Mouse (Mus musculus): ENCODE data around the gene Scaf11. TPM values are rescaled to one million over a fixed set of nuclear protein-coding genes. Genes with fewer than 3 reads are reported as not detected.
A peak's percentile ranks its signal among the peaks of the same experiment; 100 is the strongest.
"Not testable (repeated sequence)": the region's sequence is repeated elsewhere in the genome, so short reads cannot be mapped to it uniquely, and the experiment has no call there.

The Scaf11 gene
- 39.4 and 41.5 TPM in 2 replicates for polyA plus RNA-seq (2015; fragmentation: Nextera tagmentation; extraction: Ambion mirVana)

DNA sequence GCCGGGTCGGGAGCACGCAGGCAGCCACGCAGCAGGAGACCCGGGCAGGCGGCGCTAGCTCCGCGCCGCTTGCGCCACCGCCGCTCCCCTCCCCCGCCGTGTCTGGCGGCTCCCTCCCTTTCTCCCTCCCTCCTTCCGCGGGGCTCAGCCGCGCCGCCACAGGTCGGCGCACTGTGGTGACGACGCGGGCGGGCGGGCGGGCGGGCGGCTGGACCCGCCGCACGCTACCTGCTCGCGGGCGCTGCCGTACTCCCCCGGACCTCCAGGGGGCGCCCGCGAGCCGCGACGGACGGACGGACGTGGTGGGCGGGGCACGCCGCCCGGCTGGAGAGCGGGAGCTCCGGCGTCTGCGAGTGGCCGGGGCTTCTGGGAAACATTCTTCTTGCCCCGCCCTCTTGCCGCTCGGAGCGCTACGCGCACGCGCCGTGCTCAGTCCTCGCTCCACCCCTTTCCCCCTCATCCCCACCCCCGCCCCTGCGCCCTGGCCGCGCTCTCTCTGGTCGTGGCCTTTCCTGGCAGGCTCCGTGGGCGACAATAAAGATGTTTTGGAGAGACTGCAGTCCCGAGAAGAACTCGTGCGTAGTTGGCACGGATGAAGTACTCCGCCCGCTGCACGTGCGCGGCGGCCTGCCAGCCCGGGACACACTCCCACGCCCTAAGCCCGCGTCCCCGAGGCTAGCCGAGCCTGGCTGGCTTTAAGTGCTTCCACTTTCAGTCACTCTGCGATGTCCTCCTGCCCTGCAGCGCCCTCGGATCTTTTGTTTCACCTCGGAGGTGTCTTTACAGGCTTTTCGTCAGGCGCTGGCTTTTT is at the start of gene Scaf11:
Scaf11 (minus strand) TSS at position 114 of the 811 bp plus-strand sequence.
- under 1% methylated on average over 72 of the region's 96 CpGs for WGBS
- Histone ChIP-seq H3K27ac (ENCODE audit: low read depth, low read length) (peak within 1 kb of the TSS; percentile 97), H3K4me2 (ENCODE audit: low read length) (peak within 1 kb of the TSS; percentile 85), H3K9ac (ENCODE audit: low read depth, low read length) (peak within 1 kb of the TSS; percentile 84), H3K36me3 (ENCODE audit: control insufficient read depth, insufficient read depth, low read length) (no peaks in the 10 kb centered on the region), H3K9me3 (ENCODE audit: control insufficient read depth, low read length) (no peaks in the 10 kb centered on the region), H3K4me3 (ENCODE audit: low read length) (peak within 1 kb of the TSS; percentile 81), H3K4me1 (ENCODE audit: control insufficient read depth, insufficient read depth, low read depth, low read length) (peaks cover 7% of the 10 kb centered on the region), H3K27me3 (replicated peaks; ENCODE audit: control insufficient read depth, insufficient read depth, low read length) (no peaks in the 10 kb centered on the region)
- peak; percentile 95 for ATAC-seq

DNA sequence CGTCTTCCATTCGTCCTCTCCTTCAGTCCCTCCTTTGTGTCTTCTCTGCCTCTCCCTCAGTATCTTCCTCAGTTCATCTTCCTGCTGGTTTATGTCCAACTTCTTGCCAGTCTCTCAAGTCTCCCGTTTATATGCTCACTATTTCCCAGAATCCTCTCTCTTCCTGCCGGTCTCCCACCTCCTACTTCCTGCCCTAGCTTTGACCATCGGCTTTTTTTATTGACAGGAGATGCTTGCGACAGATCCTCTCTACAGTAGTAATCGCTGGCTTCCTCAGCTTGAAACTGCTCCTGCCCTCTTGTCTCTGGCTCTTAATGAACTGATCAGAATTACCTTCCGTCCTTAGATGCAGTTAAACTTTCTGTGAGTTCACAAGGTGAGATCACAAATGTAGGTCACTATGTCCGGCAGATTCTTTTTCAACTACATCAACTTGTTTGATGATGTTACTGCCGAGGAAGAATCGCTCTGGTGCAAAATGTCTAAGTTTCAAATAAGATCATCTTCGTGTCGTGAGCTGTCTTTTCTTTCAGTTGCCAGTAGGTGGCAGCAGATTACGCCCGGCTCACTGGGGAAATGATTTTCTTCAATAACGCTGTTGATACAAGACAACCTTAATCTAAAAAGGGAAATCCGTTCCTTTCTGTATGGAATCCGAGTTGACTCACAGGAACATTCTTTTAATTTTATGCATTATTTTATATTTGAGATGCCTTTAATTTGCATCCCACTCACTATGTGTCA is 46.6 kb upstream of the Scaf11 start:
- H3K36me3 ChIP-seq (ENCODE audit: control insufficient read depth, insufficient read depth, low read length), result no peaks in the 10 kb centered on the region
- H3K4me3 ChIP-seq (ENCODE audit: low read length), result no peak overlapping the region
- H3K4me1 ChIP-seq (ENCODE audit: control insufficient read depth, insufficient read depth, low read depth, low read length), result no peaks in the 10 kb centered on the region
- peaks cover 3% of the 10 kb centered on the region; the same call in 1 of the 2 replicates for H3K9me3 ChIP-seq (ENCODE audit: control insufficient read depth, low read length)
- no peak overlapping the region for H3K27ac ChIP-seq (ENCODE audit: low read depth, low read length)
- peak overlapping the region; percentile 40 for H3K4me2 ChIP-seq (ENCODE audit: low read length)
- H3K9ac ChIP-seq (ENCODE audit: low read depth, low read length), result no peak overlapping the region
- no peak for ATAC-seq
- no peaks in the 10 kb centered on the region; the same call in 1 of the 2 replicates for H3K27me3 ChIP-seq (replicated peaks; ENCODE audit: control insufficient read depth, insufficient read depth, low read length)
- 47% methylated on average over 18 of the region's 18 CpGs for WGBS

DNA sequence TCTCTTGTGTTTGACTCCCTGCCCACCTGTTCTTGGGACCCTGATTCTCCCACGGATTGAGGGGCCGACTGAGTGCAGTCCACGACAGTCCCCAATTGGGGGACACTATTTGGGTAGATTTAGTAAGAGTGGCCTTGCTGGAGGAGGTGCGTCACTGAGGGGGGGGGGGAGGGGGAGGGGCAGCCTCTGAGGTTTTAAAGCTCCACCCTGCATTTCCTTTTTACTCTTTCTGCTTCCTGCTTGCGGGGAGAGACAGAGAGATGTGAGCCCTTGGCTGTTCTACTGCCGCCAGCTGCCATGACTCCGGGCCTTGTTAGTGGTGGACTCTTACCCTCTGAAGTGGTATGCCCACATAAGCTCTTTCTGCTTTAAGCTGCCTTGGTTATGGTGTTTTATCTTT is 37.0 kb upstream of the Scaf11 start:
- H3K36me3 ChIP-seq (ENCODE audit: control insufficient read depth, insufficient read depth, low read length), result no peaks in the 10 kb centered on the region
- no peak for ATAC-seq
- H3K4me2 ChIP-seq (ENCODE audit: low read length), result no peak overlapping the region
- H3K9me3 ChIP-seq (ENCODE audit: control insufficient read depth, low read length), result peaks cover 5% of the 10 kb centered on the region; the same call in 1 of the 2 replicates
- H3K4me1 ChIP-seq (ENCODE audit: control insufficient read depth, insufficient read depth, low read depth, low read length), result no peaks in the 10 kb centered on the region
- no peak overlapping the region for H3K9ac ChIP-seq (ENCODE audit: low read depth, low read length)
- WGBS, result 96% methylated on average over 7 of the region's 7 CpGs
- H3K27ac ChIP-seq (ENCODE audit: low read depth, low read length), result no peak overlapping the region
- H3K4me3 ChIP-seq (ENCODE audit: low read length), result no peak overlapping the region
- H3K27me3 ChIP-seq (replicated peaks; ENCODE audit: control insufficient read depth, insufficient read depth, low read length), result no peaks in the 10 kb centered on the region

DNA sequence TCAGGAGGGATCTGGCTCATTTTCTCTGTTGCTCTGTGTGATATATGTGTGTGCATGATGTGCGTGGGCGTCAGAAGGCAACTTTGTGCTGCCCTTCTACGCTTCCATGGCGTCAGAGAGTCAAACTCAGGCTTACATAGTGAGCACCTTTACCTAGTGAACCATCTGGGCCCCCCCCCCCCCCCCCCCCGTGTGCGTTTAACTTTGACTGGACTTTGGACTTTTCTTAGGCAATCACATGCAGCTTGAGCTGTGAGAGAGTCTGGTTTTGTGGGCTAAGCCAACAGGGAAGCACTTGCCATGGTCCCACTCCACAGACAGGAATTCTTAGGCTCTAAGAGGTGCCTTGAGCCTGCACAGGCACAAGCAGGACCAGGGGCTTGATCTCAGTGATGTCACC is 33.6 kb upstream of the Scaf11 start:
- no peak overlapping the region for H3K9ac ChIP-seq (ENCODE audit: low read depth, low read length)
- peaks cover 5% of the 10 kb centered on the region; the same call in 1 of the 2 replicates for H3K9me3 ChIP-seq (ENCODE audit: control insufficient read depth, low read length)
- H3K4me2 ChIP-seq (ENCODE audit: low read length), result no peak overlapping the region
- H3K4me1 ChIP-seq (ENCODE audit: control insufficient read depth, insufficient read depth, low read depth, low read length), result no peaks in the 10 kb centered on the region
- no peak overlapping the region for H3K4me3 ChIP-seq (ENCODE audit: low read length)
- H3K27me3 ChIP-seq (replicated peaks; ENCODE audit: control insufficient read depth, insufficient read depth, low read length), result no peaks in the 10 kb centered on the region
- WGBS, result 83% methylated on average over 6 of the region's 6 CpGs
- no peak for ATAC-seq
- H3K27ac ChIP-seq (ENCODE audit: low read depth, low read length), result no peak overlapping the region
- H3K36me3 ChIP-seq (ENCODE audit: control insufficient read depth, insufficient read depth, low read length), result no peaks in the 10 kb centered on the region

DNA sequence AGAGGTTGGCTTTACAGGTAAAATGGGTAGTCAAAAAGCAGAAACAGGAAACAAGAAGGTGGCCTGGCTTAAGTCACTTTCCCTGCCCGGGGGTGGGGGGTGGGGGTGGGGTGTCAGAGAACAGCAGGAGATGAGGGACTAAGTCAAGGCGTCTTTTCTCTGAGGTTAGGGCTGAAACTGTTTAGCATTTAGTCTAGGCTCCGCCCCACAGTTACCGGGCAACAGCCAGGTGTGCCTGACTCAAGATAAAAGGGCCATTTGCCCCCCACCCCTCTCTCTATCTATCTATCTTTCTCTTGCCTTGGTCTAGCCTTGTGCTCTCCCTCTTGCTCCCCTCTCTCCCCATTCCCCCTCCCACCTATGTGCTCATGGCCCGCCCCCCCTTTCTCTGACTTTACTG is 32.9 kb upstream of the Scaf11 start:
- Histone ChIP-seq H3K4me3 (ENCODE audit: low read length) (no peak overlapping the region), H3K36me3 (ENCODE audit: control insufficient read depth, insufficient read depth, low read length) (no peaks in the 10 kb centered on the region), H3K4me1 (ENCODE audit: control insufficient read depth, insufficient read depth, low read depth, low read length) (peaks cover 4% of the 10 kb centered on the region), H3K27me3 (replicated peaks; ENCODE audit: control insufficient read depth, insufficient read depth, low read length) (no peaks in the 10 kb centered on the region), H3K27ac (ENCODE audit: low read depth, low read length) (no peak overlapping the region), H3K4me2 (ENCODE audit: low read length) (no peak overlapping the region), H3K9me3 (ENCODE audit: control insufficient read depth, low read length) (peaks cover 5% of the 10 kb centered on the region; the same call in 1 of the 2 replicates), H3K9ac (ENCODE audit: low read depth, low read length) (no peak overlapping the region)
- 68% methylated on average over 5 of the region's 5 CpGs for WGBS
- ATAC-seq, result no peak

DNA sequence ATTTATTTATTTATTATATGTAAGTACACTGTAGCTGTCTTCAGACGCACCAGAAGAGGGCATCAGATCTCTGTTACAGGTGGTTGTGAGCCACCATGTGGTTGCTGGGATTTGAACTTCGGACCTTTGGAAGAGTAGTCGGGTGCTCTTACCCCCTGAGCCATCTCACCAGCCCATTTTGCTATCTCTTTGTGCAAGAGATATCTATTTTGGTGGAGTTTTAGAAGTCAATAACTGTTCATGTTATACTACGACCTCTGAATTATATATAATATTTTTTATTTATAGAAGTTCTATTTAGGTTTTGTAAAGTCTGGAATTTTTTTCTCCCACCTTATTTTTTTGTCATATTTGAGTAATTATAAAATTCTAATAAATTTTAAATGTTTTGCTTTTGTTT is 32.3 kb upstream of the Scaf11 start:
- H3K9ac ChIP-seq (ENCODE audit: low read depth, low read length); H3K9me3 ChIP-seq (ENCODE audit: control insufficient read depth, low read length); ATAC-seq; H3K4me2 ChIP-seq (ENCODE audit: low read length); H3K27ac ChIP-seq (ENCODE audit: low read depth, low read length); H3K4me3 ChIP-seq (ENCODE audit: low read length); H3K4me1 ChIP-seq (ENCODE audit: control insufficient read depth, insufficient read depth, low read depth, low read length); H3K27me3 ChIP-seq (replicated peaks; ENCODE audit: control insufficient read depth, insufficient read depth, low read length); H3K36me3 ChIP-seq (ENCODE audit: control insufficient read depth, insufficient read depth, low read length): not testable (repeated sequence)
- WGBS, result 90% methylated on average over 4 of the region's 4 CpGs

DNA sequence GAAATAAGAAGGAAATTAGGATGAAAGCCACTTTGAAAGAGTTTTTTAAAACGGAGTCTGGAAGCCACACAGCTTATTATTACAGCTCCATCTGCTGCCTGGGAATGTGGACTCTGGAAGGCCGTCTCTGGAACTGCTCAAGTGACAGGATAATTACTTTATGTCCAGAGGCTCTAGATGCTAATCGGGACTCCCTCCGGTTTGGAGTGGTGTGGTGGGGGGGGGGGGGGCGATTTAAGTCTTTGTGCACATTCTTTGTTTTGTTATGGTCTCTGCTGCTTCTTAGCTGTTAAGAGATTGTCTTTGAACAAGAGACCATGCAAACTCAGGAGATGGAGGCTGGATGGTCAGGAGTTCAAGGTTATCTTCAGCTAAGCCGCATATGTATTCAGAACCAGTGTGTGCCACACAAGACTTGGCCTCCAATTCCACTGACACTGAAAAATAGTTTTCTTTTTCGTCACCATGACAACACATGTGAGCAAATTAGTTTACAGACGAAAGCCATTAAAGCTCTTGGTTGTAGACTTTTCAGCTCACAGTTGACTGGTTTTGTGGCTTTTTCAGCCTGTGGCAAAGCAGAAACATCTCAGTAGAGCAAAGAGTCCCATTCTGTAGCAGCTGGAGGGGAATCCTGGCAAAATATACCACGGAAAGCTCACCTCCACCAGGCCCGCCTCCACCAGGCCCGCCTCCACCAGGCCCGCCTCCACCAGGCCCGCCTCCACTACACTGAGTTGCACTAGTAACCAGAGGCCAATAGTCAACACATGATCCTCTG is 31.4 kb upstream of the Scaf11 start:
- no peak for ATAC-seq
- no peak overlapping the region for H3K4me3 ChIP-seq (ENCODE audit: low read length)
- H3K27ac ChIP-seq (ENCODE audit: low read depth, low read length), result no peak overlapping the region
- no peak overlapping the region for H3K4me2 ChIP-seq (ENCODE audit: low read length)
- peaks cover 2% of the 10 kb centered on the region; the same call in 1 of the 2 replicates for H3K9me3 ChIP-seq (ENCODE audit: control insufficient read depth, low read length)
- H3K4me1 ChIP-seq (ENCODE audit: control insufficient read depth, insufficient read depth, low read depth, low read length), result peaks cover 8% of the 10 kb centered on the region
- H3K9ac ChIP-seq (ENCODE audit: low read depth, low read length), result no peak overlapping the region
- H3K27me3 ChIP-seq (replicated peaks; ENCODE audit: control insufficient read depth, insufficient read depth, low read length), result no peaks in the 10 kb centered on the region
- H3K36me3 ChIP-seq (ENCODE audit: control insufficient read depth, insufficient read depth, low read length), result no peaks in the 10 kb centered on the region
- WGBS, result 26% methylated on average over 13 of the region's 13 CpGs

DNA sequence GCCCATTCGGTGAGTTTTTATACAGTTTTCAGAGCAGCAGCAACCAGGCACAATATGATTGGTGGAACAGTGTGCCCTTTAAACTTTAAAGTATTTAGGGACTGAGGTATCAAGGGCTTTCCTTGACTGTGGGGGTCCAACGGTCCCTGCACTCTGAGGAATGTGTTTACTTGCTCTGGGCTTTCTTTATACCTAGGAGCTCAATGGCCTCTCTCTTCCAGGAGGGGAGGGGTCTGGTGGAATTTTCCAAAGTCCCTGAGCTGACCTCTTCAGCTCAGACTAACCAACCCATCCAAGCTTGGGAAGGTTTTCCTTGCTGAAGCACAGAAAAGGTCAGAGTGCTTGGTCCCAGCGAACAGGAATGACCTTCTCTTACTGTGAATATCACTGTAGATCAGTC is 30.8 kb upstream of the Scaf11 start:
- H3K9ac ChIP-seq (ENCODE audit: low read depth, low read length), result no peak overlapping the region
- peaks cover 8% of the 10 kb centered on the region for H3K4me1 ChIP-seq (ENCODE audit: control insufficient read depth, insufficient read depth, low read depth, low read length)
- H3K36me3 ChIP-seq (ENCODE audit: control insufficient read depth, insufficient read depth, low read length), result no peaks in the 10 kb centered on the region
- no peaks in the 10 kb centered on the region for H3K27me3 ChIP-seq (replicated peaks; ENCODE audit: control insufficient read depth, insufficient read depth, low read length)
- H3K4me3 ChIP-seq (ENCODE audit: low read length), result no peak overlapping the region
- ATAC-seq, result no peak
- H3K27ac ChIP-seq (ENCODE audit: low read depth, low read length), result no peak overlapping the region
- H3K9me3 ChIP-seq (ENCODE audit: control insufficient read depth, low read length), result peaks cover 2% of the 10 kb centered on the region; the same call in 1 of the 2 replicates
- H3K4me2 ChIP-seq (ENCODE audit: low read length), result no peak overlapping the region
- 45% methylated on average over 3 of the region's 3 CpGs for WGBS
